Mouse (Mus musculus) urinary bladder, postnatal 14 days (tissue): ENCODE measurements around the gene Slc30a6.
"Not testable (repeated sequence)": the region's sequence is repeated elsewhere in the genome, so short reads cannot be mapped to it uniquely, and the experiment has no call there.

ENCODE experiments used
- DNase-seq: peaks from one replicate; pipeline ENCODE4 v3.0.0; 2021; ENCODE audit warnings: low spot score

Gene Slc30a6

GRCm38 (mm10) chr17:74449776-74450175, 54.4 kb downstream of the Slc30a6 start:
- no peak for DNase-seq

- no peak for DNase-seq
Observed at GRCm38 (mm10) chr17:74453928-74454327, 58.5 kb downstream of the Slc30a6 start.

GRCm38 (mm10) chr17:74454660-74455059, 59.3 kb downstream of the Slc30a6 start:
- DNase-seq: no peak

GRCm38 (mm10) chr17:74455426-74455825, 60.0 kb downstream of the Slc30a6 start:
- no peak for DNase-seq

GRCm38 (mm10) chr17:74456825-74457224, 61.4 kb downstream of the Slc30a6 start:
- no peak for DNase-seq

GRCm38 (mm10) chr17:74457972-74458677, 62.7 kb downstream of the Slc30a6 start:
- DNase-seq: no peak

GRCm38 (mm10) chr17:74458711-74459408, 63.5 kb downstream of the Slc30a6 start, which contains the start of gene Nlrc4:
Nlrc4 (minus strand) TSS chr17:74459142.
- no peak for DNase-seq

GRCm38 (mm10) chr17:74463510-74463909, 68.1 kb downstream of the Slc30a6 start:
- no peak for DNase-seq

GRCm38 (mm10) chr17:74467981-74468380, 72.6 kb downstream of the Slc30a6 start:
- DNase-seq: not testable (repeated sequence)

GRCm38 (mm10) chr17:74470133-74470532, 74.7 kb downstream of the Slc30a6 start:
- not testable (repeated sequence) for DNase-seq
